Comparison of ENCODE assay signal across 22 mouse cellular contexts in genomic region chr8:10781860-10782259, GRCm38 (mm10).
DNase-seq lines count a peak whose midpoint lies in the region; ATAC-seq and TF ChIP-seq lines count a peak whose summit lies in the region.
"Had no signal": no experiment of that assay in that cellular context is flagged by ENCODE, and none has a peak within 500 bp of the region (broad histone marks: within the 10 kb centered on the region; RNA-seq: fewer than 3 reads in every experiment).

No protein-coding gene starts in this region.

- no peak for TF ChIP-seq CTCF in kidney, adult 2 months (conservative IDR thresholded peaks at IDR 0.05; ENCODE audit: insufficient read depth, insufficient read length, low read depth, low read length)

- no peaks in the 10 kb centered on the region for H3K27me3 ChIP-seq in kidney, adult 2 months (replicated peaks; ENCODE audit: control insufficient read depth, insufficient read depth, low read length)
- H3K27me3 ChIP-seq: embryonic facial prominence, embryonic 12.5 days; forebrain, embryonic 13.5 days; forebrain, embryonic 15.5 days; Patski had no signal

- WGBS in kidney, adult 2 months, result 81% methylated on average over 6 of the region's 6 CpGs

- no peak overlapping the region for H3K27ac ChIP-seq in kidney, adult 2 months (ENCODE audit: insufficient read depth, low read depth, low read length)
- H3K27ac ChIP-seq: embryonic facial prominence, embryonic 10.5 days; embryonic facial prominence, embryonic 12.5 days; forebrain, embryonic 13.5 days; forebrain, embryonic 15.5 days had no signal

- peak; percentile 66 for ATAC-seq in granulocyte monocyte progenitor cell, adult 5-6 weeks (replicated peaks; ENCODE audit: poor library complexity, severe bottlenecking)
- ATAC-seq: activated CD4-positive, CD25-positive, alpha-beta regulatory T cell, adult 4 months; forebrain, embryonic 13.5 days; forebrain, embryonic 15.5 days; forebrain, postnatal 0 days; Patski had no signal

- DNase-seq in kidney, adult 2 months, result peak; percentile 32
- no peak for DNase-seq in kidney, adult 11 months
- peak; percentile 23 for DNase-seq in 3134 (ENCODE audit: extremely low read depth, insufficient read length, low spot score)
- DNase-seq in 3T3-L1 (ENCODE audit: low read depth, low spot score), result peak; percentile 49
- DNase-seq in gastrocnemius, postnatal 10 days, result no peak
- no peak for DNase-seq in left cerebral cortex, adult 18-20 months (ENCODE audit: low spot score in 2 of 2)
- DNase-seq: adrenal gland, adult 8-10 months; adrenal gland, postnatal 14 days; adrenal gland, postnatal 36 days; cerebellum, adult 11-12 months; cerebellum, adult 2 months; cerebellum, adult 9-10 months; cerebellum, postnatal 10 days; cerebellum, postnatal 25 days; forebrain, postnatal 0 days had no signal

- no peak for TF ChIP-seq POLR2A in kidney, adult 2 months (IDR thresholded peaks at IDR 0.05; ENCODE audit: low read depth, low read length)

- H3K36me3 ChIP-seq in kidney, adult 2 months (ENCODE audit: control insufficient read depth, insufficient read depth, low read length), result no peaks in the 10 kb centered on the region
- H3K36me3 ChIP-seq: embryonic facial prominence, embryonic 10.5 days; embryonic facial prominence, embryonic 12.5 days; forebrain, embryonic 15.5 days had no signal

- no peaks in the 10 kb centered on the region for H3K4me1 ChIP-seq in kidney, adult 2 months (ENCODE audit: control insufficient read depth, insufficient read depth, low read length)
- H3K4me1 ChIP-seq: embryonic facial prominence, embryonic 12.5 days; forebrain, embryonic 15.5 days had no signal

- H3K4me3 ChIP-seq in kidney, adult 2 months (ENCODE audit: insufficient read depth, low read depth, low read length), result no peak overlapping the region
- H3K4me3 ChIP-seq: embryonic facial prominence, embryonic 10.5 days; embryonic facial prominence, embryonic 12.5 days; forebrain, embryonic 13.5 days; forebrain, embryonic 15.5 days had no signal

Comparison
In these comparisons a context has a peak if more than half of its experiments do, and no peak if none do; other contexts are left out.
1. DNase-seq: peak in kidney, adult 2 months (single experiment), 3134 (single experiment) and 3T3-L1 (single experiment); none in kidney, adult 11 months (single experiment), gastrocnemius, postnatal 10 days (single experiment) and left cerebral cortex, adult 18-20 months (0 of 2).